Mouse (Mus musculus) olfactory bulb, adult 2 months (tissue): Measurements from ENCODE around the gene Prss1.

Experiments
- CTCF ChIP-seq: fragments of 200-500 bp; IDR thresholded peaks from 2 replicates; pipeline ENCODE4 v1.5.1; 2012; ENCODE audit warnings: low read depth, mild to moderate bottlenecking, low read length, moderate library complexity; ENCODE audit not compliant: insufficient read depth
- POLR2A ChIP-seq: fragments of 200-500 bp; IDR thresholded peaks from 2 replicates; pipeline ENCODE4 v1.6.1; 2012; ENCODE audit warnings: mild to moderate bottlenecking, low read depth, low read length, moderate library complexity; ENCODE audit not compliant: insufficient read depth

DNA sequence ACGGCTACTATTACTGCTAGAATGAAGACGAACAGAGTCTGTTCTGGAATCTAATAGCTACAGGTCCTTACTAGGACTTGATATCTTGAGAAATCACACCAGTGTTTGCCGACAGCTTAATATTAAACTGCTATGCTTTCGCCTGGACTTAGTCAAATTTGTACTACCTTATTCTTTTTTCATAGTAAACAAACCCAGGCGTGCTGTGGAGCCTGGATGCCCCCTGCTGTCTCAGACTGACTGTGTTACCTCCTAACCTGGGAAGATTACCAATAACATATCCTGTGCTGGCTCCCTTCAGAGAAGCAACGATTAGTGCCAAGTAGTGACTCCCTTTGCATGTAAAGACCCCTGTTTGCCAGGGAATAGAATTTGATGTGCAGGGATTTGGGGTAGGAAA, 46.6 kb downstream of the Prss1 start:
- no peak for TF ChIP-seq CTCF
- TF ChIP-seq POLR2A = no peak
